Mouse (Mus musculus) heart, postnatal 0 days (tissue): ENCODE data around the gene Gm29797. TPM values are rescaled to one million over a fixed set of nuclear protein-coding genes. Genes with fewer than 3 reads are reported as not detected.
A peak's percentile ranks its signal among the peaks of the same experiment; 100 is the strongest.

ENCODE experiments used
- ATAC-seq: fragments of 200-750 bp; cut with Nextera tagmentation; 2 replicates; pipeline ENCODE4 v1.8.0; 2017; ENCODE audit warnings: low read depth, moderate number of reproducible peaks, moderate library complexity; ENCODE audit not compliant: insufficient read depth
- DNase-seq: peaks from one replicate; pipeline ENCODE4 v3.0.0-alpha.2; 2016; ENCODE audit warnings: low spot score
- H3K27ac ChIP-seq: fragments of 300-500 bp; sonication (generic); 2 replicates; pipeline ENCODE4 v1.5.1; 2014; ENCODE audit warnings: low read depth, mild to moderate bottlenecking
- H3K27me3 ChIP-seq: fragments of 300-500 bp; sonication (generic); 2 replicates; pipeline ENCODE4 v1.6.1; 2014; ENCODE audit warnings: low read length, mixed read lengths; ENCODE audit not compliant: control insufficient read depth, insufficient read depth
- H3K36me3 ChIP-seq: fragments of 300-500 bp; sonication (generic); replicated peaks from 2 replicates; pipeline ENCODE4 v1.6.1; 2014; ENCODE audit warnings: low read length, mixed read lengths; ENCODE audit not compliant: control insufficient read depth, insufficient read depth
- H3K4me1 ChIP-seq: fragments of 300-500 bp; sonication (generic); 2 replicates; pipeline ENCODE4 v1.6.1; 2014; ENCODE audit warnings: antibody characterized with exemption; ENCODE audit not compliant: control insufficient read depth, insufficient read depth
- H3K4me2 ChIP-seq: fragments of 300-500 bp; sonication (generic); 2 replicates; pipeline ENCODE4 v1.6.1; 2014; ENCODE audit warnings: low read depth, mild to moderate bottlenecking, low read length, moderate library complexity
- H3K4me3 ChIP-seq: fragments of 300-500 bp; sonication (generic); 2 replicates; pipeline ENCODE4 v1.5.1; 2014; ENCODE audit warnings: low read depth, low read length
- H3K9ac ChIP-seq: fragments of 300-500 bp; sonication (generic); replicated peaks from 2 replicates; pipeline ENCODE4 v1.6.1; 2014; ENCODE audit warnings: low read depth, low read length, mixed read lengths
- H3K9me3 ChIP-seq: fragments of 300-500 bp; sonication (generic); replicated peaks from 2 replicates; pipeline ENCODE4 v1.6.1; 2016; ENCODE audit warnings: low read length; ENCODE audit not compliant: control insufficient read depth
- CTCF ChIP-seq: IDR thresholded peaks from 2 replicates; pipeline ENCODE4 v1.5.1; 2016; ENCODE audit warnings: antibody characterized with exemption, control low read depth, low read depth
- EP300 ChIP-seq: IDR thresholded peaks from 2 replicates; pipeline ENCODE4 v1.6.1; 2016; ENCODE audit warnings: antibody characterized with exemption, low read depth
- WGBS: fragments of 180-500 bp; shearing (Covaris S2); extraction: QIAGEN DNeasy Blood & Tissue Kit; methylation state at CpG from one replicate; pipeline ENCODE4 v1.1.7; 2014; 5-methylcytosine and 5-hydroxymethylcytosine counted together
- polyA plus RNA-seq: library from polyadenylated mRNA; unstranded; fragments of >200 nt; fragmentation: Nextera tagmentation; extraction: Ambion mirVana; gene quantifications from 2 replicates; pipeline ENCODE4 v1.2.1, GENCODE M21; 2015
- total RNA-seq: library from RNA; depleted of rRNA; stranded (reverse); fragments of >200 nt; gene quantifications from 2 replicates; pipeline ENCODE4 v1.2.3, GENCODE M21; 2014; ENCODE audit warnings: low replicate concordance

Gene Gm29797
- total and polyA plus RNA-seq, 2 experiments from 2014 or later: not detected

DNA sequence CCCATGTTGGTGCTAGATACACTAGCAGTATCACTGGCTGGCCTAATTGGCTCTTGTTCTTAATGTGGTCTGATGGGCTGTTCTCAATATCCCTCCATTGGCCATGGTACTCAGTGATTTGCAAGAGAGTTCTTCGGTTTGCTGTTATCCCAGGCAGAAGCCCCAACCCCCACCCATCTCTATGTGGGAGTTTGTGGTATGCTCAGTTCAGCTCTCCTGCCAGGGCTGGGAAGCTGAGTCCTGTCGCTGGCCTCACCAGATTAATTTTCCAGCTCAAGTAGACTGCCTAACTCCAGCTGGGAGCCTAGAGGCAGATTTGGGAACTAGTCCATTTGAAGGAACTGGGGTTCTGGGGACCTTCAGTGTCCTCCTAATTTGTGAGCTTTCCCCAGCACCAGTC, 607 bp downstream of the Gm29797 start:
- Histone ChIP-seq H3K4me1 (0 out of 2 replicates have a peak, but pooled peaks cover 4% of the 10 kb centered on the region), H3K4me2 (no peak overlapping the region), H3K27me3 (no peaks in the 10 kb centered on the region), H3K9me3 (no peaks in the 10 kb centered on the region), H3K27ac (no peak overlapping the region), H3K36me3 (peaks cover 32% of the 10 kb centered on the region), H3K9ac (no peak overlapping the region), H3K4me3 (no peak overlapping the region)
- ATAC-seq (no peak), DNase-seq (no peak)
- TF ChIP-seq CTCF (no peak), EP300 (no peak)
- WGBS: 50% methylated on average over 2 of the region's 2 CpGs

DNA sequence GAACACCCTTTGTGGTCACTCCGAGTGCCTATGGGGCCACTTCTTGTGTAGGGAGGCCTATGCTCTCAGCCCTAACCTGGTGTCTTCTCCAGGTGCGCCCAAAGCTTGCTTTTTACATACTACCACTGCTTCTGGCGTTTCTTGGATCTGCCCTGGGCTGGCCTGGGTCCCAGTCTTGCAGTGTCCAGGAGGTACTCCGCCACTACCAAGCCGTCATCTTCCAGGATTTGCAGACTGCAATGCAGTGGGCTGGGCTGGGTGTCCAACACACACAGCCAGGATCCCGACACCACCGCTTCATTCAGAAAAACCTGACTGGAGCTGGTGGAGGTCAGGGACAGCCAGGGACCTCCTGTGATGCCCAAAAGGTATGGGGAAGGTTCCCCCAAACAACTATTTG, 1.7 kb downstream of the Gm29797 start:
- no peaks in the 10 kb centered on the region for H3K27me3 ChIP-seq
- H3K4me1 ChIP-seq: 0 out of 2 replicates have a peak, but pooled peaks cover 4% of the 10 kb centered on the region
- no peak for DNase-seq
- H3K4me2 ChIP-seq: no peak overlapping the region
- peaks cover 23% of the 10 kb centered on the region for H3K36me3 ChIP-seq
- H3K27ac ChIP-seq: no peak overlapping the region
- H3K4me3 ChIP-seq: no peak overlapping the region
- no peaks in the 10 kb centered on the region for H3K9me3 ChIP-seq
- no peak for TF ChIP-seq EP300
- no peak for TF ChIP-seq CTCF
- WGBS: 79% methylated on average over 7 of the region's 7 CpGs
- ATAC-seq: no peak
- no peak overlapping the region for H3K9ac ChIP-seq

- peak; percentile 45 for ATAC-seq
- H3K9ac ChIP-seq: no peak overlapping the region
- H3K4me1 ChIP-seq: 0 out of 2 replicates have a peak, but pooled peaks cover 4% of the 10 kb centered on the region
- peak overlapping the region; percentile 21; the same call in 1 of the 2 replicates for H3K27ac ChIP-seq
- H3K27me3 ChIP-seq: no peaks in the 10 kb centered on the region
- no peak overlapping the region for H3K4me2 ChIP-seq
- DNase-seq: peak; percentile 49
- 33% methylated on average over 17 of the region's 17 CpGs for WGBS
- H3K4me3 ChIP-seq: no peak overlapping the region
- H3K36me3 ChIP-seq: peaks cover 23% of the 10 kb centered on the region
- no peaks in the 10 kb centered on the region for H3K9me3 ChIP-seq
- TF ChIP-seq EP300 (no peak), CTCF (peak; percentile 52)
These were observed 2.2 kb downstream of the Gm29797 start for GRCm38 (mm10) chr2:181658930-181659555.

GRCm38 (mm10) chr2:181659609-181660055, 2.8 kb downstream of the Gm29797 start:
- H3K4me3 ChIP-seq: no peak overlapping the region
- peak; percentile 86 for DNase-seq
- peak; percentile 68 for ATAC-seq
- WGBS: 8% methylated on average over 9 of the region's 9 CpGs
- H3K27me3 ChIP-seq: no peaks in the 10 kb centered on the region
- no peak overlapping the region for H3K4me2 ChIP-seq
- no peaks in the 10 kb centered on the region for H3K9me3 ChIP-seq
- H3K36me3 ChIP-seq: peaks cover 20% of the 10 kb centered on the region
- no peak overlapping the region for H3K9ac ChIP-seq
- TF ChIP-seq CTCF: peak; percentile 80
- peak; percentile 84; the same call in 1 of the 2 replicates for TF ChIP-seq EP300
- H3K27ac ChIP-seq: peak overlapping the region; percentile 68
- H3K4me1 ChIP-seq: 0 out of 2 replicates have a peak, but pooled peaks cover 4% of the 10 kb centered on the region

- Histone ChIP-seq H3K4me1 (0 out of 2 replicates have a peak, but pooled peaks cover 4% of the 10 kb centered on the region), H3K4me2 (no peak overlapping the region), H3K36me3 (no peaks in the 10 kb centered on the region), H3K9me3 (no peaks in the 10 kb centered on the region), H3K27me3 (0 out of 2 replicates have a peak, but pooled peaks cover under 1% of the 10 kb centered on the region), H3K9ac (no peak overlapping the region), H3K4me3 (no peak overlapping the region), H3K27ac (peak overlapping the region; percentile 82)
- TF ChIP-seq CTCF (no peak), EP300 (peak; percentile 29; the same call in 1 of the 2 replicates)
- DNase-seq: no peak
- peak; percentile 40 for ATAC-seq
- WGBS: 73% methylated on average over 3 of the region's 3 CpGs
These were observed 5.9 kb downstream of the Gm29797 start for GRCm38 (mm10) chr2:181662620-181663297.
